Mouse (Mus musculus): ENCODE results near the gene Spns1. TPM values are rescaled to one million over a fixed set of nuclear protein-coding genes. Genes with fewer than 3 reads are reported as not detected.
A peak's percentile ranks its signal among the peaks of the same experiment; 100 is the strongest.
"Not testable (repeated sequence)": the region's sequence is repeated elsewhere in the genome, so short reads cannot be mapped to it uniquely, and the experiment has no call there.

Gene Spns1
- 10 to 100 TPM; 26.7 to 43.3 TPM for polyA plus RNA-seq (2017; shearing (Covaris generic))

- peak; percentile 91 for ATAC-seq
Measured at GRCm38 (mm10) chr7:126377278-126378158, at the start of gene Spns1. Gene Spns1, minus strand, starts transcription at chr7:126377450.

GRCm38 (mm10) chr7:126424161-126424560 is 46.9 kb upstream of the Spns1 start:
- ATAC-seq, result no peak

GRCm38 (mm10) chr7:126421756-126422155 is 44.5 kb upstream of the Spns1 start:
- ATAC-seq, result no peak

GRCm38 (mm10) chr7:126418496-126418895 is 41.2 kb upstream of the Spns1 start:
- no peak for ATAC-seq

- no peak for ATAC-seq
Measured at GRCm38 (mm10) chr7:126417606-126418005, 40.4 kb upstream of the Spns1 start.

GRCm38 (mm10) chr7:126417045-126417444 is 39.8 kb upstream of the Spns1 start:
- ATAC-seq, result no peak

GRCm38 (mm10) chr7:126416615-126417014 is 39.4 kb upstream of the Spns1 start:
- no peak for ATAC-seq

- ATAC-seq, result no peak
Measured at GRCm38 (mm10) chr7:126414725-126415124, 37.5 kb upstream of the Spns1 start, which contains the start of gene Cd19. Gene Cd19, minus strand, starts transcription at chr7:126414889.

- no peak for ATAC-seq
Measured at GRCm38 (mm10) chr7:126411061-126411460, 33.8 kb upstream of the Spns1 start.

- no peak for ATAC-seq
Measured at GRCm38 (mm10) chr7:126408686-126409085, 31.4 kb upstream of the Spns1 start.

GRCm38 (mm10) chr7:126402518-126402917 is 25.3 kb upstream of the Spns1 start:
- ATAC-seq, result not testable (repeated sequence)

- ATAC-seq, result peak; percentile 11
Measured at GRCm38 (mm10) chr7:126399548-126399947, 22.3 kb upstream of the Spns1 start.

GRCm38 (mm10) chr7:126397822-126398221 is 20.6 kb upstream of the Spns1 start:
- no peak for ATAC-seq

- ATAC-seq, result no peak
Measured at GRCm38 (mm10) chr7:126397221-126397620, 20.0 kb upstream of the Spns1 start.

- ATAC-seq, result peak; percentile 94
Measured at GRCm38 (mm10) chr7:126396298-126397119, 19.3 kb upstream of the Spns1 start, which contains the start of gene Nfatc2ip. Gene Nfatc2ip, minus strand, starts transcription at chr7:126396737.

GRCm38 (mm10) chr7:126392086-126392884 is 15.0 kb upstream of the Spns1 start:
- ATAC-seq, result not testable (repeated sequence)

GRCm38 (mm10) chr7:126388185-126388584 is 10.9 kb upstream of the Spns1 start:
- no peak for ATAC-seq

GRCm38 (mm10) chr7:126383565-126383964 is 6.3 kb upstream of the Spns1 start:
- no peak for ATAC-seq

GRCm38 (mm10) chr7:126376903-126377277 is 360 bp downstream of the Spns1 start:
- no peak for ATAC-seq

GRCm38 (mm10) chr7:126375012-126375411 is 2.2 kb downstream of the Spns1 start:
- no peak for ATAC-seq

GRCm38 (mm10) chr7:126374526-126374925 is 2.7 kb downstream of the Spns1 start:
- no peak for ATAC-seq

- ATAC-seq, result no peak
Measured at GRCm38 (mm10) chr7:126373007-126373406, 4.2 kb downstream of the Spns1 start.

All from activated CD4-positive, CD25-positive, alpha-beta regulatory T cell, adult 4 months (primary cell).